Mouse (Mus musculus) E14TG2a.4 (cell line): ENCODE measurements around the gene Phyhd1.

Experiments used
- CTCF ChIP-seq: conservative IDR thresholded peaks from 2 replicates; pipeline ENCODE4 v1.5.1; 2014; ENCODE audit warnings: low read length
- NANOG ChIP-seq: IDR thresholded peaks from 2 replicates; pipeline ENCODE4 v1.6.1; 2014; ENCODE audit warnings: borderline replicate concordance, low read length, mixed read lengths

DNA sequence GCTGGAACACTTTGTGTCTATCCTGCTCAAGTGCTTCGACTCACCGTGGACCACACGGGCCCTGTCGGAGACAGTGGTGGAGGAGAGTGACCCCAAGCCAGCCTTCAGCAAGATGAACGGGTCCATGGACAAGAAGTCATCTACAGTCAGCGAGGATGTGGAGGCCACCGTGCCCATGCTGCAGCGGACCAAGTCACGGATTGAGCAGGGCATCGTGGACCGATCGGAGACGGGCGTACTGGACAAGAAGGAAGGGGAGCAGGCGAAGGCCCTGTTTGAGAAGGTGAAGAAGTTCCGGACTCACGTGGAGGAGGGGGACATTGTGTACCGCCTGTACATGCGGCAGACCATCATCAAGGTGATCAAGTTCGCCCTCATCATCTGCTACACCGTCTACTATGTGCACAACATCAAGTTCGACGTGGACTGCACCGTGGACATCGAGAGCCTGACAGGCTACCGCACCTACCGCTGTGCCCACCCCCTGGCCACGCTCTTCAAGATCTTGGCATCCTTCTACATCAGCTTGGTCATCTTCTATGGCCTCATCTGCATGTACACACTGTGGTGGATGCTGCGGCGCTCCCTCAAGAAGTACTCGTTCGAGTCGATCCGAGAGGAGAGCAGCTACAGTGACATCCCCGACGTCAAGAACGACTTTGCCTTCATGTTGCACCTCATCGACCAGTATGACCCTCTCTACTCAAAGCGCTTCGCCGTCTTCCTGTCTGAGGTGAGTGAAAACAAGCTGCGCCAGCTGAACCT, 10.2 kb upstream of the Phyhd1 start:
- TF ChIP-seq CTCF (no peak), NANOG (no peak)
